Mouse (Mus musculus): Measurements from ENCODE around the gene Mettl16.

DNA sequence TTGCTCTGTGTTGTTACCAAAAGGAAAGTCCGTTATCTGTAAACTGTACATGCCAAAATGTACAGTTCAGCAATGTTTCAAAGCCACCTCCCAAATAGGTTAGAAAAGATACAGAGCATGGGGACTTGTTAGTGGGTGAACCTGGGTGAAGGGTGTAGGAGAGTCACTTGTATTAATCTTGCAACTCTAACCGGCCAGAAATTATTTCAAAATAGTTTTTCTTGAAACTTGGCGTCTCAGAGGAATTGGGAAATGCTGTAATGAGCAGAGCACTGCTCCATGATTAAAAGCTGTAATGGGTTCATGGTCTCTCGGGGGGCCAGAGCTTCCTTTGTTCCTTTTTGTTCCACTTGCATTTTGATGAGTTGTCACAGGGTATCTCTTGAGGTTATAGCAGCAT lies 30.0 kb downstream of the Mettl16 start:
- no peak for TF ChIP-seq EP300 (optimal IDR thresholded peaks at IDR 0.05)
- no peak for TF ChIP-seq CTCF (IDR thresholded peaks at IDR 0.05; ENCODE audit: low read depth)

Data from stomach, postnatal 0 days (tissue).